Mouse (Mus musculus): ENCODE data around the gene Cx3cl1. TPM values are rescaled to one million over a fixed set of nuclear protein-coding genes. Genes with fewer than 3 reads are reported as not detected.
A peak's percentile ranks its signal among the peaks of the same experiment; 100 is the strongest.

Cx3cl1 gene
- polyA plus RNA-seq, 1 experiment = 0.44 TPM

GRCm38 (mm10) chr8:94744484-94744883 lies 27.3 kb upstream of the Cx3cl1 start:
- H3K9me3 ChIP-seq = peaks cover 6% of the 10 kb centered on the region
- H3K27me3 ChIP-seq (replicated peaks) = peaks cover 43% of the 10 kb centered on the region
- TF ChIP-seq GATA1 (IDR thresholded peaks at IDR 0.05; ENCODE audit: borderline replicate concordance, low read length) (no peak), FLI1 (IDR thresholded peaks at IDR 0.05; ENCODE audit: low read length) (no peak)
- no peak overlapping the region for H3K4me3 ChIP-seq (replicated peaks)
- no peaks in the 10 kb centered on the region for H3K36me3 ChIP-seq (replicated peaks; ENCODE audit: low read length)
- peaks cover 16% of the 10 kb centered on the region for H3K4me1 ChIP-seq

- H3K27me3 ChIP-seq (replicated peaks) = peaks cover 45% of the 10 kb centered on the region
- H3K36me3 ChIP-seq (replicated peaks; ENCODE audit: low read length) = no peaks in the 10 kb centered on the region
- H3K4me3 ChIP-seq (replicated peaks) = no peak overlapping the region
- TF ChIP-seq GATA1 (IDR thresholded peaks at IDR 0.05; ENCODE audit: borderline replicate concordance, low read length) (no peak), FLI1 (IDR thresholded peaks at IDR 0.05; ENCODE audit: low read length) (no peak)
- peaks cover 16% of the 10 kb centered on the region for H3K4me1 ChIP-seq
- peaks cover 6% of the 10 kb centered on the region for H3K9me3 ChIP-seq
These were observed 26.8 kb upstream of the Cx3cl1 start for GRCm38 (mm10) chr8:94744972-94745371.

- H3K4me1 ChIP-seq = peaks cover 16% of the 10 kb centered on the region
- TF ChIP-seq FLI1 (IDR thresholded peaks at IDR 0.05; ENCODE audit: low read length) = no peak
- H3K9me3 ChIP-seq = peaks cover 4% of the 10 kb centered on the region
- H3K27me3 ChIP-seq (replicated peaks) = peaks cover 49% of the 10 kb centered on the region
- H3K36me3 ChIP-seq (replicated peaks; ENCODE audit: low read length) = no peaks in the 10 kb centered on the region
- H3K4me3 ChIP-seq (replicated peaks) = no peak within 1 kb of the TSS
These were observed 26.2 kb upstream of the Cx3cl1 start, which contains the start of gene Ccl22 for GRCm38 (mm10) chr8:94745476-94746184. TSS of gene Ccl22 (plus strand) at chr8:94745590.

DNA sequence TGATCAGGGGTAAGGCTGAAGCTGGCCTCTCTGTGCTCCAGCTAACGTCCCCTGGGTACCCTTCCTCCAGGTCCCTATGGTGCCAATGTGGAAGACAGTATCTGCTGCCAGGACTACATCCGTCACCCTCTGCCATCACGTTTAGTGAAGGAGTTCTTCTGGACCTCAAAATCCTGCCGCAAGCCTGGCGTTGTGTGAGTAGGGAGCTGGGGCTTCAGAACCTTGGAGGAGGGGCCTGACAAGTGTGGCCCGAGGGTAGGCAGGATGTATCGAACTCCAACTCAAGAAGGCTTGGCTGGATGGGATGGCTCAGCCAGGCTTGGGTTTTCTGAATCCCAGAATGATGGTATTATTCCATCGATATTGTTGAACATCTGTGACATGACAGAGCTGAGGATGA lies 25.0 kb upstream of the Cx3cl1 start:
- TF ChIP-seq GATA1 (IDR thresholded peaks at IDR 0.05; ENCODE audit: borderline replicate concordance, low read length) (no peak), FLI1 (IDR thresholded peaks at IDR 0.05; ENCODE audit: low read length) (no peak)
- H3K27me3 ChIP-seq (replicated peaks) = peaks cover 54% of the 10 kb centered on the region
- H3K36me3 ChIP-seq (replicated peaks; ENCODE audit: low read length) = no peaks in the 10 kb centered on the region
- H3K4me1 ChIP-seq = peaks cover 21% of the 10 kb centered on the region
- H3K9me3 ChIP-seq = no peaks in the 10 kb centered on the region
- no peak overlapping the region for H3K4me3 ChIP-seq (replicated peaks)

GRCm38 (mm10) chr8:94748363-94748762 lies 23.4 kb upstream of the Cx3cl1 start:
- Histone ChIP-seq H3K4me1 (peaks cover 21% of the 10 kb centered on the region), H3K9me3 (peaks cover 13% of the 10 kb centered on the region), H3K4me3 (replicated peaks) (peak overlapping the region; percentile 18), H3K36me3 (replicated peaks; ENCODE audit: low read length) (no peaks in the 10 kb centered on the region), H3K27me3 (replicated peaks) (peaks cover 54% of the 10 kb centered on the region)
- TF ChIP-seq GATA1 (IDR thresholded peaks at IDR 0.05; ENCODE audit: borderline replicate concordance, low read length) (no peak), FLI1 (IDR thresholded peaks at IDR 0.05; ENCODE audit: low read length) (no peak)

- Histone ChIP-seq H3K4me3 (replicated peaks) (no peak overlapping the region), H3K36me3 (replicated peaks; ENCODE audit: low read length) (no peaks in the 10 kb centered on the region), H3K4me1 (peaks cover 24% of the 10 kb centered on the region), H3K9me3 (peaks cover 13% of the 10 kb centered on the region), H3K27me3 (replicated peaks) (peaks cover 63% of the 10 kb centered on the region)
- TF ChIP-seq GATA1 (IDR thresholded peaks at IDR 0.05; ENCODE audit: borderline replicate concordance, low read length) (no peak), FLI1 (IDR thresholded peaks at IDR 0.05; ENCODE audit: low read length) (no peak)
These were observed 21.9 kb upstream of the Cx3cl1 start for GRCm38 (mm10) chr8:94749942-94750341.

GRCm38 (mm10) chr8:94751023-94751849 lies 20.6 kb upstream of the Cx3cl1 start:
- Histone ChIP-seq H3K9me3 (peaks cover 13% of the 10 kb centered on the region), H3K36me3 (replicated peaks; ENCODE audit: low read length) (no peaks in the 10 kb centered on the region), H3K4me1 (peaks cover 17% of the 10 kb centered on the region), H3K4me3 (replicated peaks) (no peak overlapping the region), H3K27me3 (replicated peaks) (peaks cover 56% of the 10 kb centered on the region)
- TF ChIP-seq GATA1 (IDR thresholded peaks at IDR 0.05; ENCODE audit: borderline replicate concordance, low read length) (no peak), FLI1 (IDR thresholded peaks at IDR 0.05; ENCODE audit: low read length) (no peak)

- Histone ChIP-seq H3K27me3 (replicated peaks) (peaks cover 33% of the 10 kb centered on the region), H3K36me3 (replicated peaks; ENCODE audit: low read length) (no peaks in the 10 kb centered on the region)
These were observed 17.8 kb upstream of the Cx3cl1 start for GRCm38 (mm10) chr8:94754006-94754405.

GRCm38 (mm10) chr8:94754486-94754885 lies 17.3 kb upstream of the Cx3cl1 start:
- Histone ChIP-seq H3K4me3 (replicated peaks) (no peak overlapping the region), H3K36me3 (replicated peaks; ENCODE audit: low read length) (no peaks in the 10 kb centered on the region), H3K4me1 (peaks cover 13% of the 10 kb centered on the region), H3K9me3 (peaks cover 13% of the 10 kb centered on the region), H3K27me3 (replicated peaks) (peaks cover 33% of the 10 kb centered on the region)
- TF ChIP-seq FLI1 (IDR thresholded peaks at IDR 0.05; ENCODE audit: low read length) (no peak), GATA1 (IDR thresholded peaks at IDR 0.05; ENCODE audit: borderline replicate concordance, low read length) (no peak)

More at GRCm38 (mm10) chr8:94754006-94754405, 17.8 kb upstream of the Cx3cl1 start:
- peaks cover 13% of the 10 kb centered on the region for H3K9me3 ChIP-seq
- no peak for TF ChIP-seq FLI1 (IDR thresholded peaks at IDR 0.05; ENCODE audit: low read length)
- no peak for TF ChIP-seq GATA1 (IDR thresholded peaks at IDR 0.05; ENCODE audit: borderline replicate concordance, low read length)
- H3K4me1 ChIP-seq = peaks cover 13% of the 10 kb centered on the region
- no peak overlapping the region for H3K4me3 ChIP-seq (replicated peaks)

DNA sequence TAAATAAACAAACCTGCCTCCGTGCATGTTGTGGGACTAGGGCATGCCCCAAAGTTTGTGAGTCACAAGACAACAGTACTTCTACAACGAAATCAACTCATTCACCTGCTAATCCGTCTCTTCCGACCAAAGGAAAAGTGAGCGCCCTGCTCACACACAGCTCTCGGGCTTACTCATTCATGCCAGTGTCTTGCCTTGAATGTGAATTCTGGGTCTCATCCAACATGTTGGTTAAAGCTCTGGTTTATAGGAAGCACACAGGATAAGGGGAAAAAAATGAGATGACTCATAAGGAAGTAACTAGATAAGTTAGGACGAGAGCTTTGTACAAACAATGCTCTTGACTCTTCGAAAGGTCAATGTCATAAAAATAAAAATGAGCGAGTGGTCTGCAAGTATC lies 4.8 kb upstream of the Cx3cl1 start:
- H3K9me3 ChIP-seq = 0 out of 2 replicates have a peak, but pooled peaks cover 5% of the 10 kb centered on the region
- peaks cover 45% of the 10 kb centered on the region for H3K27me3 ChIP-seq (replicated peaks)
- TF ChIP-seq FLI1 (IDR thresholded peaks at IDR 0.05; ENCODE audit: low read length) (no peak), GATA1 (IDR thresholded peaks at IDR 0.05; ENCODE audit: borderline replicate concordance, low read length) (no peak)
- H3K36me3 ChIP-seq (replicated peaks; ENCODE audit: low read length) = no peaks in the 10 kb centered on the region
- peaks cover 39% of the 10 kb centered on the region for H3K4me1 ChIP-seq
- H3K4me3 ChIP-seq (replicated peaks) = no peak overlapping the region
